Mouse (Mus musculus): ENCODE results near the gene Ikzf4. TPM values are rescaled to one million over a fixed set of nuclear protein-coding genes. Genes with fewer than 3 reads are reported as not detected.
A peak's percentile ranks its signal among the peaks of the same experiment; 100 is the strongest.

The Ikzf4 gene
- total RNA-seq (2021): 1 to 10 TPM; 1.5 to 2.2 TPM
- long read RNA-seq, experiment 1, partial matches to known transcripts: 0 of 1 reads
- long read RNA-seq, experiment 1, other reads (novel, unspliced or antisense): 1 of 1 reads
- long read RNA-seq, experiment 2: 0 reads

DNA sequence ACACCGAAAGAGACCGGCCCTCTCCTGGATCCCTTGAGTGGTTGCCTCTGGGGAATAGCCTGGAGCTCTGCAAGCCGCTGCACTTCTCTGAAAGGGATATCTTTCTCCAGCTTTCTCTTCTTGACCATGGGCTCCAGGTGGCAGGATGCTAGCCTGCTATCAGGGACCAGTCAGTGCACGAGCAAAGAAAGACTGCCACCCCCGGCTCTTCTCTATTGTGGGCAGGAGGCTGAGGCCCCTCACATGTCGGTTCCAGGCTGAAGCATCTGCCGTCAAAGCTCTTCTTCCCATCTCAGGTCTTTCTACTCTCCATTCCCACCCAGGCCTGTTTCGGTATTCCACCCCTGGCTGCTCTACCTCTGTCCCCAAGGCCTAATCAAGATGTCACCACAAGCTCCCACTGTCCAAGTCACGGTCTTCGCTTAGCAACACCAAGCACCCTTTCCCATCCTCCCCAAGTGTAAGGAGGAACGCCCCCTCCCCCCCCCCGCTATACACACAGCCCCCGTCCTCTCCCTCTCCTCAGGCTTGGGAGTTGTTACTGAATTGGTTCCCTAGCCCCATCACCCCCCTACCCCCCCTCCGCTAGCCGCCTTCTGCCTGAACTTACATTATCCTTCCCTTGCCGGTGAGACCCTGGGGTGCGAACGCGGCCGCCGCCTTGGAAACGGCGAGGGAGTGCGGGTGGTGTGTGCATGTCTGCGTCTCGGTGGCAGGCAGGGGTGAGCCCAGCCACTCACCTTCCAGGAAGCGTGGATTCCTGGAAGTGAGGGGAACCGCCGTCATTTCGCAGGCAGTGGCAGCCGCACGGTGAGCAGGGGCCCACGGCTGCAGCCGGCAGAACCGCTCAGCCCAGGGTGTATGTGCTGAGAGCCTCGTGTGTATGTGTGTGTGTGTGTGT lies at the start of gene Ikzf4:
Gene Ikzf4, minus strand, starts transcription at position 881 of the 901 bp plus-strand sequence.
- peak; percentile 55 to 58 for DNase-seq

DNA sequence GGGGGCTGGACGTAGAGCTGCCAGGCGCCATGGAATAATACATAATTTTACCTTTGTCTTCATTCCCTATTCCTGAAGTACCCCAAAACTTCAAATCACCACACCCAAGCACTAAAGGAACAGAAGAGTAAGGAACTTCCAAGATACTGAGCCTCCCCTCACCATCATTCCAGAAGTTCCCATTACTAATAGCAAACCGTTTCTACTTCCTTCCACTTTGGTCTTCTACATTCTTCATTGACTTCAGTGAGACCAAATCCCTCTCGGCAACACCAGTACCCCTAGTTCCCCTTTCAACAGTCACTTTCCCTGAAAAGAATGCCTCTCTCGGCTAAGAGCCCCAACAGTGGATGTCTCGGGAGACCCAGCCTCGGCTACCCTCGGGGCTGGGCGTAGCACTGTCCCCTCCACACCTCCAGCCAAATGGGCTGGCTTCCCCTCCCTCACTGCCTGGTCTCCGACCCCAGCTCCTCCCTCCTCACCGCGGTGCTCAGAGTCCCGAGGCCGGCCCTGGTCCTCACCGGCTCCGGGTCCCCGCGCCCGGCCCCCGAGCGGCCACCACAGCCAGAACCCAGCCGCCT lies 49.7 kb upstream of the Ikzf4 start:
- no peak for DNase-seq

DNA sequence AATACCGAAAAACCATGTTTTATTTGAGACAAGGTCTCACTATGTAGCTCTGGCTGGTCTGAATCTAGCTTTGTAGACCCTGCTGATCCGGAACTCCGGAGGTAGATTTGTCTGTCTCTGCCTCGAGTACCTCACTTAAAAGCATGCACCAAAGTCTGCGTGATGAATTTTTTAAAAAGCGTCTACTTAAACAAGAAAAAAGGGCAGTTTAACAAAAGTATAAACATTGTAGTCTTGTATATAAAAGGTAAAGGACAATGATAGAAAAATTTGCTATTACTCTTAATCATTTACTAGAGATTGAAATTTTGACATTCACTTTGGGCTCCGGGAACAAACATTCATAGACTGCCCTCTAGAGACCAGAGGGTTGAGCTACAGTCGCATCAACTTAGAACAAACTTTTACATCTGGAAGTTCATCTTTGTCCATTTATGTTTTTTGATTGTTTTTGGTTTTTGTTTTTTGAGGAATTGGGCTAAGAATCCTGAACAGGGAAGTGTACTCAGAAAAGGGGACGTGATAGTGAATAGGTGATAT lies 28.7 kb upstream of the Ikzf4 start:
- DNase-seq: peak in 1 of 2 experiments; percentile 33

DNA sequence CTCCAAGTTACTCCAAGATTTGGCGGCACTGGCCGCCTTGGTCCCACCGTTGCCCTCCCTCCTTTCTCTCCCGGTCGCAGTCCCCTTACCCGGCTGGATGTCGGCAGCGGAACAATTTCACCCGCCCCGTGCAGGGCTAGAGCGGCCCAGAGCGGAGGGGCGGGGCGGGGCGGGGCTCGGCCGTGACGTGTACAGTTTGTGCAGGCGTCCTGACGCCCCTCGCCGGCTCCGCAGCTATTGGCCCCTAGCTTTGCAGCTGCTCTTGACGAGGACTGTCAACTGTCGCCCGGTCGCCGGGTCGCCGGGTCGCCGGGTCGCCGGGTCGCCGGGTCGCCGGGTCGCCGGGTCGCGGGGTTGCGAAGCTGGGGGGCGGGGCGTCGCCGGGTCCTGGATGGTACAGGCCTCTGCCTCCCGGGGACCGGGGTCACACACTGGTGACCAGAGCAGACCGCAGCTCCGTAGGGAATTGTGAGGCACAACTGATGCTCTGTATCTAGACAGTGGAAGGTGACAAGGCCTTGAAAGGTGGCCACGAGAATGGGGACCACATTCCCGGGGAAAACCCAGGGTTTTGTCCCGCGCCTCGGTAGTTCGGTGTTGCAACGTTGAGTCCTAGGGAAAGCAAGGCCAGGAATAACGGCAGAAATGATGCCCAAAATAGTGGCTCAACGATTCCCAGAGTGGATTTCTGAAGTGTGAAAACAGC lies 28.1 kb upstream of the Ikzf4 start, which contains the start of gene Suox:
Gene Suox, minus strand, starts transcription at position 311 of the 706 bp plus-strand sequence.
- peak; percentile 85 to 91 for DNase-seq

DNA sequence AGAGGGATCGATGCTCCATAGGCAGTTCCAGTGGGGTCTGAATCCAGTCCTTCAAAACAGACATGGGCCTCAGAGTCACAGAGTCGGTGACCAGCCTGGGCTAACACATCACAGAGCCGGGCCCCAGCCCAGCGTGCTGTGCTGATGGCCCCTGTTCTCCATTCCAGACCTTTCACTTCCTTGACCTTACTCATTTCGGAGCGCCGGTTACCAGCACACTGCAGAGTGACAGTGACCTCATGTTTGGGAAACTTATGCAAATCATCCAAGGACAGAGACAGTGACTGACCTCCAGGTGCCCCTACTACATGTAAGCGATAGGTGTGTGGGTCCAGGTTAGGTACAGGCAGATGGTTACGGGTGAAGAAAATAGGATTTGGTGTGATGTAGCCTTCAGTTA lies 25.4 kb upstream of the Ikzf4 start:
- no peak for DNase-seq

DNA sequence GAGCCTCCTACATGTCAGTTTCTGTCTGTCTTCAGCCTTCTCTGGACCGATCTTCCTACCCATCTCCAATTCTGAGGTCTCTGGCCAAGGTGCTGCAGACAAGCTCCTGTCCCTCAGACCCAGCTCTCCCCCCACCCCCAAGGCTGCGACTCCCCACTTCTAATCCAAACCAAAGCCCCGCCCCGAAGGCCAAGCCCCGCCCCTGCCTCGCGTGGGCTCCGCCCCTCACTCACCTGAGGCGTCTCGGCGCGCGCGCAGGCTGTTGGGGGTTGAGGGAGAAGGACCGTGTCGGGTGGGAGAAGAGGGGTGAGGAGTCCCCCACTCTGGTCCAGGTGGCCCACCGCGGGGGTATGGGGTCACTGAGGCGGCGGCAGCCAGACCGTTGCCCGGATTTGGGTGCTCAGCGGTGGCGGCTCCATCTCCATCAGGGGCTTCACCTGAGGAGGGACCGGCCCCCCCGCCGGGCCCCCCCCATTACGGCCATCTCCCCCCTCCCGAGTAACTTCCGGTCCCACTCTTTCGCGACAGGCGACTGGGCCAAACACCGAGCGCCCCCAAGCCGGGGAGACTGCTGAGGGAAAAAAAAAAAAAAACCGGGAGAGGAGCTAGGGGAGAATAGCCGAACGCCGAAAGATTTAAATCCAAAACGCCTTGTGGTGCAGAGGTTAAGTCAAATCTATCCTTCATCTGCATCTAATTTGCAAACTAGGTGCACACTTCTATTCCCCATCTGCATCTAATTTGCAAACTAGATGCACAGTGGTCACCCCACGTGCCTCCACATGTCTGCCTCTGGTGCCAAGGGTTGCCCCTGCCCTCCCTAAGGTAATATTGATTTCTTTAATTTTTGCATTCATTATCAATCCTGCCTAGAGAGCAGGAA lies 23.2 kb upstream of the Ikzf4 start:
- peak; percentile 63 to 71 for DNase-seq

DNA sequence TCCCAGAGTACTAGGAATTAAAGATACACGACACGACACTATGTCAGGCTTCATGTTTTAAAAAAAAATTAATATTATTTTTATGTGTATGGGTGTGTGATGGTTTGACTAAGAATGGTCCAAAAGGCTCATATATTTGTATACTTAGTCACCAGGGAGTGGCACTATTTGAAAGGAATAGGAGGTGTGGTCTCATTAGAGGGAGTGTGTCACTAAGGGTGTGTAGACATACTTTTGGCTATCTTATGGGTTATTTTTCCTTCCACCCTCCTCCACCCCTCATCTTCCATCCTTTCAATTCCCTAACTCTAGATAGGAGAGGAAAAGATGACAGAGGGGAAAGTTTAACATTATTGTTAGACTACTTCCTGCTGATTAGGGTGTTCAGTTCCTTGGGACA lies 20.0 kb upstream of the Ikzf4 start:
- DNase-seq: no peak

DNA sequence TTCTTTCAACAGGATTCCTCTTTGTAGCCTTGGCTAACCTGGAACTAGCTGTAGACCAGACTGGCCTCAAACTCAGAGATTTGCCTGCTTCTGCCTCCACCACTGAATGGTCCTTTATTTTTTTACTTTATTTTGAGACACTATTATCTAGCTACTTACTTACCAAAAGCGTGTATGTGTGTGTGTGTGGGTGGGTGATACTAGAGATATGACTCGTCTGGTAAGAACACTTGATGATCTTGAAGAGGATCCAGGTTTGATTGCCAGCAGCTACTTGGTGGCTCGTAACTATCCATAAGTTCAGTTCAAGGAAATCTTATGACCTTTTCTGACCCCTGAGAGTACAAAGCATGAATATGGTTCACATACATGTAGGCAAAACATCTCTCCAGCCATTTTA lies 19.5 kb upstream of the Ikzf4 start:
- no peak for DNase-seq

DNA sequence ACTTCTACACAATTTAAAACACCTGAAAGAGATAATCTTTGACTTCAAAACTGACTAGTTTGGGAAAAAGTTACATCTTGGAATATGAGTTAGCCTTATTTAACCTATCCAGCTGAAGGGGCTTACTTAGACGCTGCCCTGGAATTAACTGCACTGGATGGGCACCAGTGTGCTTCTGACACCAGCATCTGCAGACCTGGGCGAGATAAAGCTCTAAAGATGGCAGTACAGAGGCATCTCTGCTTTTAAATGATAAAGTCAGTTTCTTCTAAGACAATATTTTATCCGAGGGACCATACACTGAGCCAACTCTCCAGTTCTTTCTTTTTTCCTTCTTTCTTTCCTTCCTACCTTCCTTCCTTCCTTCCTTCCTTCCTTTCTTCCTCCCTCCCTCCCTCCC lies 19.0 kb upstream of the Ikzf4 start:
- DNase-seq: no peak

DNA sequence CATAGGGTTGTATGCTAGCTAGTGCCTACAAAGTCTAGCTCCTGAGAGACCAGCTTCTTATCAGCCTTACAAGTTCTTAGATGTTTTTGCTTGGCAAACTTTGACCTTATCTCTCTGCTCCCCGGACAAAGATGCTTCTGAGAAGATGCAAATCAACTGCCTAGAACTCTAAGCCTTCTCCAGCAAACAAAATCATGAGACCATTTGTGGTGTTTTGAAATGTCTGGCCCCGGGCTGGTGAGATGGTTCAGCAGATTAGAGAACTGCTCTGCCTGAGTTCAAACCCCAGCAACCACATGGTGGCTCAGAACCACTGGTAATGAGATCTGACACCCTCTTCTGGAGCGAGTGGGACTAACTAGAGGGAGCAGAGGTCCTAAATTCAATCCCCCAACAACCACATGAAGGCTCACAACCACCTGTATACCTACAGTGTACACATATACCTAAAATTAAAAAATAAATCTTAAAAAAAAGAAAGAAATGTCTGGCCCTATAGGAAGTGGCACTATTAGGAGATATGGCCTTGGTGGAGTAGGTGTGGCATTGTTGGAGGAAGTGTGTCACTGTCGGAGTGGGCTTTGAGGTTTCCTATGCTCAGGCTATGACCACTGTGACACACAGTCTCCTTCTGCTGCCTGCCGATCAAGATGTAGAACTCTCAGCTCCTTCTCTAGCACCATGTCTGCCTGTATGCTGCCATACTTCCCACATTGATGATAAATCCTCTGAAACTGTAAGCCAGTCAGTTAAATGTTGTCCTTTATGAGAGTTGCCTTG lies 17.8 kb upstream of the Ikzf4 start:
- no peak for DNase-seq

DNA sequence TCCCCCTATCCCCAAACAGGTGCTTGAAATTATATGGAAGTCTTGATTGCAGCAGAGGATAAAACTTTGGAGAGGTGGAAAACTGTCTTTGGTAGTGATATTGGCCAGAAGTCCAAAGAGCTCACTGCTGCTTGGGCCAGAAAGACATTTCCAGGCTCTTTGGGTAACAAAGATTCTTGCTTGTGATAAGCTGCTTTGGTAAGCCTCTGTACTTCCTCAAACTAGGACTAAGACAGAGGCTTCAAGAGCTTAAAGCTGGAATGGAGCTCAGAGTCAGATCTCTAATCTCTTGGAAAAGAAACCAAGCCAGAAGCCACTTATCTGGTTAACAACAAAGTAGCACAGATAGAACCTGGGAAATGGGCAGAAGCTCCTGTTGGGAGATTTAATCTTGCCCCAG lies 16.7 kb upstream of the Ikzf4 start:
- no peak for DNase-seq

DNA sequence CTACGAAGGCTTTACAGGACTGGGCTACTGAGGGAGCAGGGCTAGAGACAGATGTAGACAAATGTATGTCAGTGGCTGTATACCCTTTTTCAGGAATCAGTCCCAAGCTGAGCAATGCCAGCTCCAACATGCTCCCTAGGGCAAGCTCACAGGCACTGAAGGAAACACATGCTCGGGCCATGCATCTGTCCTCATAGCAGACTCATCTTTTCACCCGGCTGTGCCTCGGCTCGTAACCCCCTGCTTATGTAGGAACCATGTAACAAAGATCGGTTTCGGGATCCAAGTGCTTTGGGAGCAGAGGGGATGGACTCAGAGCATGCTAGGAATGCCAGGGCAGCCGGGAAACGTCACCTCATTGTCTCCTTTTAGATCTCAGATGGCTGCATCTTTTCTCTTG lies 13.7 kb upstream of the Ikzf4 start:
- no peak for DNase-seq

DNA sequence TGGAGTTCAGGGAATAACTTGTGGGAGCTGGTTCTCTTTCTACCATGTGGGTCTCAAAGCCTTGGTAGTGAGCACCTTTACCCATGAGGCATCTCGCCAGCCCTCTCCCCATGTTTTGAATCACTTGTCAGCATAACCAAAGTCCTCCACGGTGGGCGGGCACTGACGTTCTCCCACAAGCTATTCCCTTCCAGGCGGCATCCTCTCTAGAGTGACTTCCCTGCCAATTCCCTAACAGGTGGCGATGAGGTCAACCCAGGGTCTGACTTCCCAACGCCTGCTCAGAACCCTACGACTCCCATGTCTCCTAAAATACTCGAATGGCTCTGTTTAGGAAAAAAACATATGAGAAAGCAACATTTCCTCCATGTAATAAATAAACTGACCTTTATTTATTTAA lies 12.1 kb upstream of the Ikzf4 start:
- DNase-seq: no peak

DNA sequence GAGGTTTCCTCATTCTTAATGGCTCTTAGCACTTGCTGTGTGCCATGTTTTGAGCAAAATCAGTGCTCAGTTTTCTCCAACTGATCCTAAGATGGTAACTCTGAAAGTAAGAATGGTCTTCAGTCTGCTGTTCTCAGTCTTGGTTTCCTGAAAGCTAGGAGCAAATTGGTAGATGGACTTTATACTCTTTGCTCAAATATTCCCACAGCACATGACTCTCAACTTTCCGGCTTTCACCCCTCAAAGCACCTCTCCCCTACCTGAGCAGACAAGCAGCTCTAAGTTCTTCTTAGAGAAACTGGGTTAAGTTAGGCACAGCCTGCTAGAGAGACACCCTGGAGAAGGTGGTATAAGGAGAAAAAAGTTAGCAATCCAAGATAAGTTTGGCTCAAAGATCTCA lies 10.9 kb upstream of the Ikzf4 start:
- no peak for DNase-seq

DNA sequence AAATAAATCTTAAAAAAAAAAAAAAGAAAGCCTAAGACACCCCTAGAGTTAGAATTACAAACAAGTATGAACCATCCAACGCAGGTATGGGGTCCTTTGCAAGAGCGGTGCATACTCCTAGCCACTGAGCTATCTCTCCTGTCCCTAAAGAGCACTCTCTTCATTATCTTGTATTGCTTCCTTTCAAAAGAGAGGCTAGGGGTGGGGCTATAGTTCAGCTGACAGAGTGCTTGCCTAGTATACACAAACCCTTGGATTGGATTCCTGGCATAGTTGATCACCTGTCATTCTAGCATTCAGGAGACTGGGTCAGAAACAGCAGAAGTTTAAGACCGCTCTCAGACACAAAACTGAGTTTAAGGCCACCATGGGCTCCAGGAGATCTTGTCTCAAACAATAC lies 9.5 kb upstream of the Ikzf4 start:
- DNase-seq: no peak

DNA sequence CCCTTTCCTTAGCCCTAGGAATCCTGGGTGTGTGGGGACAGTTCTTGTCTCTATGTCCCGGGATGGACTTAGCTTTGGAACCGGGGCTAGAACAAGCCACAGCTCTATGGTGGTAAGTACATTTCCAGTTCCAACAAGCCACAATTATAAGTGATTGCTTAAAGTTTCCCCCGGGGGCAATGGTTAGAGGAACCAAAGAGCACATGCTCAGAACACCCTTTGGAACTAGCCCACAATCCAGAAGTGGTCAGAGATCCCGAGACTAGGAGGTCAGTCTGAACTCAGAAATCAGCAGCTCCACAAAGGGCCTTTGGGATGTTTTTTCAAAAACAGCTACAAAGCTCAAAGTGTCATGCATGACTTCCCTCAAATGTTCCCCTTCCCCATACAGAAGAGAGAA lies 8.1 kb upstream of the Ikzf4 start:
- no peak for DNase-seq

DNA sequence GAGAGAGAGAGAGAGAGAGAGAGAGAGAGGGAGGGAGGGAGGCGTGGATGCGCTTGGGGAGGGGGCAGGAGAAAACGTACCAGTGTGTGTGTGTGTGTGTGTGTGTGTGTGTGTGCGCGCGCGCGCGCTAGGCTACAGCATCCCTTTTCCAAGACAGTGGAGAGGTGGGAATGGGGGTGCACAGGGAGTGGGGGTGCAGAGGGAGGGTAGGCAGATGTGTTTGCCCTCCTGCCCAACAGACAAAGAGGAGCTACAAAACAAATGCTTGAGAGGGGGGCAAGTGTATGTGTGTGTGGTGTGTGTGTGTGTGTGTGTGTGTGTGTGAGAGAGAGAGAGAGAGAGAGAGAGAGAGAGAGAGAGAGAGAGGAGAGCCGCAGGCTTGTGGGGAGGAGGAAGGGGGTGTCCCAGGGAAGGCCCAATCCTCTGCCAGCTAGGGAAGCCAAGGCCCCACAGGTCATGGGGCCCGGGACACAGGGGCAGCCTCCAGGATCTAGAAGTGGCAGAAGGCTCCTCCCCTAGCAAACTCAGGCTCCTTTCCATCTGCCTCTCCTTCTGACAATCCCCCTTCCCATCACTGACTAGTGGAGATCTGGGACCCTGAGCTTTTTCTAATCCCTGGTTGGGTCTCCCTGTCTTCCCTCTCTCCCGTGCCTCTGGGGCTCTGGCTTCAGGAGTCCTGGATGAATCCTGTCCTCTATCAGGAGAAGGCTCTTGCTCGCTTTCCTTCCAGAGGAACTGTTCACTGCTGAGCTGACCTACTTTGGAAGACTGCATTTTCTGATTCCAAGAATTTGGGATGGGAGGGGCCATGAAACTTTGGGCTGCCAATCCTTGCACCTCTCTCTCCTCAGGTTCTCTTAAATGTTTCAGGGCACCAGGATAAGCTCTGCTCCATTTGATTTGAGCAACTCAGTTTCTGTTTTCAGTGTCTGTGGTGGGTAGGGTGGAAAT lies 623 bp upstream of the Ikzf4 start:
- DNase-seq: peak; percentile 21 to 34

DNA sequence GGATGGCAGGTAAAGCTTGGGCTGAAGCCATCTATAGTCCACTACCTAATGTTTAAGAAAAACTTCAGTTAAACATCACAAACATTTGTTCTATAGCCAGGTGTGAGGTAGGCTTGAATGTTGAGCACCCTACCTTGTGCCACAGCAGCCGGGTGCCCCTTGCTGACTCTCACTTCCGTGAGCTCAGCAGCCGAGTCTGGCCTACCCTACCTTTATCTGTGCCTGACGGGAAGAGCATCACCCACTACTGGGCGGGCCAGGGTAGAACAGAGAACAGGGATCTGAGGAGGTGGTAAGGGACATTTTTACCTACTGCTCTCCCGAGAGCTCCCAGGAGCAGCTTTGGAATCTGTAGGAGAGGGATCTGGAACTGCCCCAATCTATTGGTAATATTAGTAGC lies 3.0 kb downstream of the Ikzf4 start:
- DNase-seq: no peak

DNA sequence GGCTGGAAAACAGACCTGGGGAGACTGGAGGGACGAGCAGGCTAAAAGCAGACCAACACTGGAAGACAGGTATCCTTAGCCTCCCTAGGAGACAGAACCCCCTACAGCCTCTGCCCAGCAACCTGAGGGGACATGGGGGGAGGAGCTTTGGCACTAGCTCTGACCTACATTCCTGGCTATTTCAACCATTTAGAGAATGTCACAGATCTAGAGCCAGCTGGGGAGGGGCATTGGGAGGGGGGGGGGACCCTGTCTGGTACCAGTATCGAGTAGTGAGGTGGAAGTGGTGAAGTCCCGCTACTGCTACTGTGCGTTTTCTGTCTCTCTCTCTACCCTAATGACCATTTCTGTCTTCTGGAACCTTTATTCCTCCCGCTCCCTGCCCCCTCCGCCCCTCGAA lies 3.9 kb downstream of the Ikzf4 start:
- DNase-seq: no peak

DNA sequence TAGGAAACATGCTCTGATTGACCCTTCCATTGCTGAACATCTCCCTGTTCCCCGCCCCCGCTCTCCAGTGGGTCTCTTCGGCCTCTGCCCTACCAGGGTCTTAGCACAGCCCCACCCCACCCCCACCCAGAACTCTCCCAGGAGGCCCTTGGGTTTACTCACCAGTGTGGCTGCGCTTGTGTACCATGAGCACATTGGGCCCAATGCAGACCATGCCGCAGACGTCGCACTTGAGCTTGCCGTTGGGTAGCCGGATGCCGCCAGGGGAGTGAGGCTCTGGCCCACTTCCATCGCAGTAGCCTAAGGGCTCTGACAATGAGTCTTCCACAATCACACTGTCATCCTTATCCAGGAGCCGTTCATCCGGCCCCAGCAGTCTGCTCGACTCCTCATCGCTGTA lies 4.9 kb downstream of the Ikzf4 start:
- DNase-seq: no peak

Measured in adrenal gland, postnatal 36 days (tissue).